Mouse (Mus musculus) left cerebral cortex, adult 11 months (tissue): ENCODE results near the gene Chit1.
A peak's percentile ranks its signal among the peaks of the same experiment; 100 is the strongest.

Experiments
- DNase-seq: peaks from one replicate; pipeline ENCODE4 v3.0.0; 2022; ENCODE audit warnings: low spot score

The Chit1 gene

GRCm38 (mm10) chr1:134110979-134111378, at the start of gene Chit1:
Gene Chit1, plus strand, starts transcription at chr1:134111242.
- DNase-seq: no peak

GRCm38 (mm10) chr1:134061915-134062314, 49.1 kb upstream of the Chit1 start:
- DNase-seq: no peak

GRCm38 (mm10) chr1:134062411-134063085, 48.5 kb upstream of the Chit1 start:
- no peak for DNase-seq

- no peak for DNase-seq
These were observed 47.8 kb upstream of the Chit1 start for GRCm38 (mm10) chr1:134063086-134063772.

GRCm38 (mm10) chr1:134063773-134064125, 47.3 kb upstream of the Chit1 start:
- no peak for DNase-seq

GRCm38 (mm10) chr1:134064296-134064831, 46.7 kb upstream of the Chit1 start:
- DNase-seq: no peak

- no peak for DNase-seq
These were observed 45.7 kb upstream of the Chit1 start for GRCm38 (mm10) chr1:134065241-134065809.

- no peak for DNase-seq
These were observed 44.5 kb upstream of the Chit1 start for GRCm38 (mm10) chr1:134066554-134066953.

GRCm38 (mm10) chr1:134067143-134067619, 43.9 kb upstream of the Chit1 start:
- no peak for DNase-seq

- no peak for DNase-seq
These were observed 40.9 kb upstream of the Chit1 start for GRCm38 (mm10) chr1:134070099-134070669.

GRCm38 (mm10) chr1:134071411-134072018, 39.5 kb upstream of the Chit1 start:
- DNase-seq: no peak

GRCm38 (mm10) chr1:134073061-134073564, 37.9 kb upstream of the Chit1 start:
- no peak for DNase-seq

- no peak for DNase-seq
These were observed 37.4 kb upstream of the Chit1 start for GRCm38 (mm10) chr1:134073658-134074057.

GRCm38 (mm10) chr1:134074184-134074583, 36.9 kb upstream of the Chit1 start:
- no peak for DNase-seq

- no peak for DNase-seq
These were observed 36.4 kb upstream of the Chit1 start for GRCm38 (mm10) chr1:134074606-134075005.

GRCm38 (mm10) chr1:134075532-134075931, 35.5 kb upstream of the Chit1 start:
- no peak for DNase-seq

- no peak for DNase-seq
These were observed 34.3 kb upstream of the Chit1 start for GRCm38 (mm10) chr1:134076789-134077188.

GRCm38 (mm10) chr1:134077389-134078060, 33.5 kb upstream of the Chit1 start:
- no peak for DNase-seq

GRCm38 (mm10) chr1:134078061-134078795, 32.8 kb upstream of the Chit1 start:
- DNase-seq: no peak

- peak; percentile 94 for DNase-seq
These were observed 32.1 kb upstream of the Chit1 start, which contains the start of gene Btg2 for GRCm38 (mm10) chr1:134078802-134079476. Gene Btg2, minus strand, starts transcription at chr1:134079120.
